Mouse (Mus musculus): Measurements from ENCODE around the gene Tsfm. TPM values are rescaled to one million over a fixed set of nuclear protein-coding genes. Genes with fewer than 3 reads are reported as not detected.

Tsfm gene
- total RNA-seq, 2 experiments from 2014 or later: 65.1 to 68.0 TPM

- DNase-seq: peak; percentile 95
Measured at GRCm38 (mm10) chr10:126986541-126986961, 44.1 kb downstream of the Tsfm start.

GRCm38 (mm10) chr10:126985579-126985978 is 45.1 kb downstream of the Tsfm start:
- no peak for DNase-seq

DNA sequence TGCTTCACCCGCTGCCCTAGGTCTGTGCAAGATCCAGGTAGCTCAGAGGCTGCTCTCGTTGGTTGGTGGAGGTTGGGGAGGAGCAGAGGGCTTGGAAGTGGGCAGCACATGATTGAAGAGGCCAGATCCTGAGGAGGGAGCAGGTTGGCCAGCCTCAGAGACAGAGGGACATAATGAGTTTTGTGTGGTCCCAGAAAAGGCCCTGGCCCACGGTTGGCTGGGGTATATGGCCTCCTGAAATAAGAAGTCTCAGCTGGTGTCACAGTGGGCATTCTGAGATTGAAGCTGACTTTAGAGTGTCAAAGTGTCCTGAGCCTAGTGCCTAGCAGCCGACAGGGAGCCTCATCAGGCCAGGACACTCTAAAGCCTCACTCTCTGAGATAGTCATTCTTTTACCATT is 45.5 kb downstream of the Tsfm start:
- no peak for DNase-seq

DNA sequence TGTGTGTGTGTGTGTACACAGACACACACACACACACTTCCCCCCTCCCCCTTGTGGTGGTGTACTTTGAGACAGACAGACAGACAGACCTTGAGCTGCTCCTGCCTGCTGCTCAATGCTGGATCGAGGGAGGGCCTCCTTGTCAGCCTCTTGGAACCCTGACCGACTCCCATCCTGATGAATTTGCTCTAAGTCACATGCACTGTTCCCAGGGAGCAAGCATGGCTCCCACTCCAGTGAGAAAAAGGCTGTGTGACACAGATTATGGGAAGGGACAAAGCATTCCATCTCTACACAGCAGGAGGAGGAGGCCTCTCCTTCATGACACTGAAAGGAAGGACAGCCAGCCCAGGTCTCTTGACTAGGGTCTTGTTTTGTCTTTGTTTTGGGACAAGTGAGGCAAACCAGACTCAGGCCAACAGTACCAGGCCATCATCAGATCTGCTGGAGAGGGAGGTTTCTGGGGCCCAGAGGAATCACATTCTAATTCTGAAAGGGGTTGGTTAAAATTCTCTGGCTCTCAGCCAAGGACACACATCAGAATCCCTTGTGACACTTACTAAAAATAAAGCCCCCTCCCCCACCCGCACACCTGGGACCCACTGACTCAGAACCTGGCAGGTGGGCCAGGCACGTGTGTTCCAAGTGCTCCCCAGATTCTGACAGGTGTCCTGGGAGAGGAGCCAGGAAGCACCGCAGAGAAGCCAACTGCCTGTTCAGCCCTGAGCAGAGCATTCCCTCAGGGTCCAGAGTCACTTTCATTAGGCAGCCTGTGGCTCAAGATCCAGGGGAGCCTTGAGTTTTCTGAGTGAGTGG is 46.2 kb downstream of the Tsfm start:
- DNase-seq: peak; percentile 60

GRCm38 (mm10) chr10:126983193-126983725 is 47.4 kb downstream of the Tsfm start:
- DNase-seq: no peak

DNA sequence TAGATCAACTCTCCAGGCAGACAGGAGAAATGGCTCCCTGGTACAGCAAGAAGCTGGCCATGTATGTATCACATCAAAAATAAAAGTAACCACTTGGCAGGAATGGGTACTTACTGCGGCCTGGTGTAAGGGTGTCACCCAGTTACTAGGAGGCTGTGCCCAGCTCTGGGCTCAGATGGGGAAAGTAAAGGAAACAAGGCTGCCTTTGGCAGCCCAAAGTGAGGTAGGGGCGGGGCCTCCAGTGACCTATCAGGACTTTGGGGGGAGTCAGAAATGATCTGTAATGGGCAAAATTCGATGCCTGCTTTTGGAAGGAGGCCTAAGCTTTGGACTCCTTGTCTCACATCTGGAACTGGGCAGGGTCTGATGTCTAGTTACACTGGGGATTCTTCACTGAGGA is 48.9 kb downstream of the Tsfm start:
- DNase-seq: no peak

DNA sequence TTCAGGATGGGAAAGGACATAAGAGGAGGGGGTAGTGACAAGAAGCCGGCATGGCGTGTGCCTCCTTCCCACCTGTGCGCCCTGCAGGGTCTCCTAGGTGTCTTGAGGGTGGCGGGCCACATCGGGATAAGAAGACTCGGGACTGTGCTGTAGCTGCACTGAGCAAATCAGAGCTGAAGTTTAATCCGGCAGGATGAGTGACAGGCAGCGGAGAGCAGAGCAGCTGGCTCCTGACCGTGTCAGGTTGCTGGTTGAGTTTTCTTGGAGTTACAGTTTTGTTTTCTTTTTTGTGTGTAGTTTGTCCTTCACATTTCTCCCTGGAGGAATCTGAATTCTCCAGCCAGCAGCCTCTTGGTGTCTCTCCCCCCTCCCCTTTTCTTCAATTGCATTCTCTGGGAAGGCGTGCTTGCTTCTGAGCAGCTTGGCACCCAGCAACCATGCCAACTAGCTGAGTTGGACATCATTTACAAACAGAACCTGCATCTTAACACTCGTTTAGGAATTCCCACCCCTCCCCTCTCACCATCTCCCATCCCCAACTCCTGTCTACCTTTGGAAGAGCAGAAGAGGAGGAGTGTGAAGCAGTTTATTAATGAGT is 49.6 kb downstream of the Tsfm start:
- no peak for DNase-seq

- peak; percentile 56 for DNase-seq
Measured at GRCm38 (mm10) chr10:126980221-126980932, 50.3 kb downstream of the Tsfm start.

DNA sequence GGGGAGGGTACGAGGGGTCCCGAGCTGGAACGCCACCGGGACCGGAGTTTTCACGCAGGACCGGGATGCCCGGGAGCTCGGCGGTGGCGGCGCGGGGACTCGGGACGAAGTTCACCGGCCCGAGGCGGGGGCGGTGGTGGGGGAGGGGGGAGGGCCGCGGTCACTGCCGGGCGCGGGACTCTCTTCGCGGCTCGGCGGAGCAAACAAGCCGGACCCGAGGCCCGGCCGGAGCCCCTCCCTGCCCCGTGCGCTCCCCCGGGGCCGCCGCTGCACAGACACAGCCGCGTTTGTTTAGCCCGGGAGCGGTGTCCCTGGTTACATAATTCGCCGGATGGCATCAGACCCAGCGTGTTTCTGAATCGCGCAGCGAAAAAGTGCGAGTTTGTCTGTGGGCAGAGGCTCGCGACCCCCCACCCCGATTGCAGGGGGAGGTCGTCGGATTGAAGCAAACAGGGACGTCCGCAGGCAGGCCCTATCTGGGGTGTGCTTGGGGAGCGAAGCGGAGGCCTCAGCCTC is 50.9 kb downstream of the Tsfm start:
- DNase-seq: peak; percentile 57

- peak; percentile 79 for DNase-seq
Measured at GRCm38 (mm10) chr10:126979121-126979635, 51.5 kb downstream of the Tsfm start.

DNA sequence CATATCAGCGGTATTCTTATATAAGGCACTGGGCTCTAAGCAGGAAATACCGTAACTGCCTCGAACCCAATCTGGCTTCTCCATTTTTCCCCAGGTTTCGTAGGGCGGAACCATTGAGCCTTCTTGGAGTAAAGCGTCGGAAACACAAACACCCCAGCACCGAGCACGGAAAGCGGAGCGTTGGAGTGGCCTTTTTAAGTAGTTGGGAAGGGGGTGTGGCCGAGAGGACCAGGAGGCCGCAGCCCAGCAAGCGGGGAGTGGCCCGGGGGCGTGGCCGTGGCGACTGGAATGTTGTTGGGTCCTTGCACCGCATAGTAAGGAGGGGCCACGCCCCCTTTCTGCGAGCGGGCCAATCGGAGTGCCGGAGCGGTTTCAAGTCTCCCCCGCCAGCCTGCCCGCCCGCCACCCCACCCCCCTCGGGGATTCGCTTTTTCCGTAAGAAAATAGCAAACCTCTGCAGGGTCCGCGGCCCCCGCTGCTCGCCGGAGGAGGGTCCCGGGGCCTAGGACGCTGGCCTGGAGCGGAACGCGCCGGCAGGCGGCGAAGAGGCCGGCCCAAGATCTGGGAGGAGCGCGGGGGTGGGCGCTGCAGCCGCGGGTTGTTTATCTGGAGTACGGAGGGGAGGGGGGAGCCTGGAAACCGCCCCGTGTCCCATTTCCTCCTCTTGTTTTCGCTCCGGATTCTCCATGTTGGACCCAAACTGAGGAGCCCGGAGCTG is 52.2 kb downstream of the Tsfm start, which contains the start of gene Ctdsp2:
TSS of gene Ctdsp2 (plus strand) at position 441 of the 718 bp plus-strand sequence.
- peak; percentile 100 for DNase-seq

- peak; percentile 16 for DNase-seq
Measured at GRCm38 (mm10) chr10:126977076-126977475, 53.6 kb downstream of the Tsfm start.

- DNase-seq: no peak
Measured at GRCm38 (mm10) chr10:126975706-126976105, 54.9 kb downstream of the Tsfm start.

- no peak for DNase-seq
Measured at GRCm38 (mm10) chr10:126972988-126973387, 57.7 kb downstream of the Tsfm start.

DNA sequence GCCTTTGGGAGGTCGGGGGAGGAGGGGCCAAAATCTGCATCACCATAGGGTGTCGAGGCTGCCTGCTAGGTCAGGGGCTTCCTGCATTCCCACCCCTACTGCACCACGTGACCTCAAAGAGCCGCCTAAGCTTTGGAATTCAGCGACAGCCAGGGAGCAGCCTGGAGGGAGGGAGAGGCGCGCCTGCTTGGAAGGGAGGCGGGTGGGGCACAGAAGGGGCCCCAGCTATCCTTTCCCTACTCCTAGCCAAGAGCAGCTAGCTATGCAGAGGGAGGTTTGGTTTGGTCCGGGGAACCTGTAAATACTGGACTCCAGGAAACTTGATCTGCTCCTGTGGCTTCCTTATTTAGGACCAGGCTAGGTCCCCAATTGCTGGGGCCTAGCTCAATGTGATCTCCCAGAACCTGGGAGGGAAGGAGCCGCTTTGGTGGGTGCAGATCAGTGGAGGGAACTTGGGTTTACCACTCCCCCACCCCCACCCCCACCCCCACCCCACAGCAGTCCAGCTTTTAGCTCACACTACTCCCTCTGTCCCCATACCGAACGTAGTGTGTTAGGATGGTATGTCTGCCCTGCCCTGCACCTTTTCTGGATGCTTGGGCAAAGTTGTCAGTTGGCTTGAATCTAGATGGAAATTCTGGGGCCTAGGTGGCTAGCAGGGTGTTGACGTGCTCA is 58.5 kb downstream of the Tsfm start:
- DNase-seq: peak; percentile 76

DNA sequence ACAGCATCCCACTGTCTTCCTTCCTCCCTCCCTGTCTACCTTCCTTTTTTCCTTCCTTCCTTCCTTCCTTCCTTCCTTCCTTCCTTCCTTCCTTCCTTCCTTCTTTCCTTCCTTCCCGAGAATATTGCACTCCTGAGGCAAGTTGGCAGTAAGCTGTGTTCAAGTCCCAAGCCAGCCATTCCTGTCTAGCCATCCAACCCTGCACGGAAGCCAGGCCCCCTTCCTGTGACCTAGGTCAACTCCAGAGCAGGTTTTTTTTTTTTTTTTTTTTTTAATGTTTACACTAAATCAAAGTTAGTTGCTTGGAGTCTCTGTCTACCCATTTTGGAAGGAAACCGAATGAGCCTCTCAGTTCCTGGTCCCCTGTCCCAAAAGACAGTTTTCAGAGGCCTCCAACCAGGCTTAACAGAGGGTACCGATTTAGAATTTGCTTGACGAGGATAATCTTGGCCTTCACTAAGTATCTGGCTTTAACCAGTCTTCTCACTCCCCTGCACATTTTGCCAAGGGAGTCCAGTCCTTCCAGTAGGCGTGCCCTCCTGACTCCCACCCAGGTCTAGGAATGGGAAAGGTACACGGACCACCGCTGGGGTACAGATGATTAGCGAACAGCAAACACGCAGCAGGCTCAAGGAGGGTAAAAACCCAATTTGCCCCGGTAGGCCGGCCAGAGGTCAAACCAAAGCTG is 59.1 kb downstream of the Tsfm start:
- DNase-seq: no peak

GRCm38 (mm10) chr10:126963821-126964220 is 66.8 kb downstream of the Tsfm start:
- DNase-seq: no peak

- DNase-seq: peak; percentile 20
Measured at GRCm38 (mm10) chr10:126962966-126963330, 67.7 kb downstream of the Tsfm start.

- peak; percentile 72 for DNase-seq
Measured at GRCm38 (mm10) chr10:126962271-126962965, 68.2 kb downstream of the Tsfm start.

GRCm38 (mm10) chr10:126961757-126962156 is 68.9 kb downstream of the Tsfm start:
- DNase-seq: peak; percentile 53

All from heart, postnatal 4 days (tissue).